Mouse (Mus musculus): ENCODE measurements around the gene Tle2.
A peak's percentile ranks its signal among the peaks of the same experiment; 100 is the strongest.

Gene Tle2

DNA sequence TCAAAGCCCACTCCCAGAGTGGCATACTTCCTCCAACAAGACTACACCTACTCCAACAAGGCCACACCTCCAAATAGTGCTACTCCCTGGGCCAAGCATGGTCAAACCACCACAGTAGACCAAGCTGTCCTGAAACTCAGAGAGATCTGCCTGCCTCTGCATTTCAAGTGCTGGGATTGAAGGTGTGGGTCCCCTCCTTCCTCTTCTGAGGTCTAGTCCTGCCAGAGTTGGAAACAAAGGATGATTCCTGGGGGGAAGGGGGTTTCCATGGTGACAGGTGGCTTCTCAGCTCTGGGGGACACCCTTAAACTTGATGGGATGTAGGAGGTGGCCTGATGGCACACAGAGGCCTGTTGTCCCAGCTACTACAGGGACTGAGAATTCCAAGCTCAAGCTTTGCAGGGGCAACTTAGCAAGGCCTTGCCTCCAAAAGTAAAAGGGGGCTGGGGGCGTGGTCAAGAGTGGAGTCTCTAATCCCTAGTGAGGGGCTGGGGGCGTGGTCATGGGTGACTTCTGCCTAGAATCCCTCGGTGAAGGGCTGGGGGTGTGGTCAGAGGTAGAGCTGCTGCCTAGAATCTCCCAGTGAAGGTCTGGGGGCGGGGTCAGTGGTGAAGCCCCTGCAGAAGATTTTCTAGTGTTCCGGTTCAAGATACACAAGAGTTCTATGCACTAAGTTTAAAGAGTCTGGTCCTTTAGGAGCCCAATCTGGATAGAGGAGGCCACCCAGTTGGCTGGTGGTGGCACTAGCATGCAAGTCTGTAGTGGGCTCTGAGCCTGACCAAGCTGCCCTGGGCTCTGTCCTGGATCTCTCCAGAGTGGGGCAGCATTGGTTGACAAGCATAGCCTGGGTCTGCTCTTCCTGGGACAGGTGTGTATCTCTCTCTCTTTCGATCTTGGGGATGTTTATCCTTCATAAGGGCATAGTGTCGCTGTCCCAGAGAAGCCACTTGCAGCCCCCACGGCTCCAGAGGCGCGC, at the start of gene Tle2:
Gene Tle2, plus strand, starts transcription at position 481 of the 976 bp plus-strand sequence.
- DNase-seq (ENCODE audit: low spot score in 2 of 2): no peak

- DNase-seq (ENCODE audit: low spot score in 2 of 2): no peak
These were observed 49.2 kb upstream of the Tle2 start for GRCm38 (mm10) chr10:81525017-81525694.

GRCm38 (mm10) chr10:81526779-81527178, 47.6 kb upstream of the Tle2 start:
- DNase-seq (ENCODE audit: low spot score in 2 of 2): peak; percentile 74 to 88

- DNase-seq (ENCODE audit: low spot score in 2 of 2): no peak
These were observed 39.5 kb upstream of the Tle2 start for GRCm38 (mm10) chr10:81534826-81535225.

- DNase-seq (ENCODE audit: low spot score in 2 of 2): no peak
These were observed 37.6 kb upstream of the Tle2 start for GRCm38 (mm10) chr10:81536734-81537133.

DNA sequence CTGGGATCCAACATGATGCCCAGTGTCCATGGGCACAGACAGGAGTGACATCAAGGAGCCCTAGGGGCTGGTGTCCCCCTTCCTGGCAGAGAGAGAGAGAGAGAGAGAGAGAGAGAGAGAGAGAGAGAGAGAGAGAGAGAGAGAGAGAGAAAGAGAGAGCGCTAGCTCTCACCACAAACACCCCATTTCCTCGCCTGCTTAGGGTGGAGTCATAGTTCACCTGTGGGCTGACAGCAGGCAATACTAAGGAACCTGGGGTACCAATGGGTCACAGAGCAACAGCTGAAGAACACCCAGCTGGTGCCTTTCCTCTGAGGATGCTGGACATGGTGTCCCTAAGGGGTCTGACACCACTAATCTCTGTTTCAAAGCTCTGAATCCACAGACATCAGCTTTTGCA, 36.9 kb upstream of the Tle2 start:
- DNase-seq (ENCODE audit: low spot score in 2 of 2): no peak

- no peak for DNase-seq (ENCODE audit: low spot score in 2 of 2)
These were observed 35.9 kb upstream of the Tle2 start for GRCm38 (mm10) chr10:81538321-81539048.

DNA sequence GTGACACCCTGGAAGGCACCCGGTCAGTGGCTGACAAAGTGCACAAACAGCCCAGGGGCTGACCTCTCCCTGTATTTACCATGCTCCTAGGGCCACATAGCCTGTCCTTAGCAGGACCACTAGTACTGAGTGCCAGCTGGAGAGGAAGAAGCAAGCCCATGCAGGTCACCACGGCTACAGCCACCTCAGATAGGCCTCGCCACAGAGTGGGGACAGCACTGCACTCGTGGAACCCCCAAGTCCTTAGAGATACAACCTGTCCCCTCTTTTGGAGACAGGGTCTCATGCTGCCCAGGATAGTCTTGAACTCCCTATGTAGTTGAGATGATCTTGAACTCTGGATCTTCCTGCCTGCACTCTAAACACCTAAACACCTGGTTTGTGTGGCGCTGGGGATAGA, 33.0 kb upstream of the Tle2 start:
- no peak for DNase-seq (ENCODE audit: low spot score in 2 of 2)

DNA sequence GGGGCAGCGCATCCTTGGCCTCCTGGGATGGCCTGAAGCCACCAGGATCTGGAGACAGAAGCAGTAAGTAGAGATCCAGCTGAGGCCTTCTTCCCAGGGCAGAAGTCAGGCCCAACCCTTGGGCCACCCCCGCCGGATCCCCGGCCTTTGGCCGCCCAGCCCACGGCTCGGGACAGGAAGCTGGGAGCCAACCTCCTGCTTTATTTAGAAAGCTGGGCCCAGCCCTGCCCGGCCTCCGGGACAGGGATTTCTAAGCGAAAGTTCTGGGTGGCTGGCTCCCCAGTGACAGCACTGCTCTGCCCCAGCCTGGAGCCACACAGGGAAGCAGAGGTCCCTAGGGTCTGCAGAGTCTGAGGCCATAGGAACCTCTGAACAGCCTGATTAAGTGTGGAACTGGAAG, 32.6 kb upstream of the Tle2 start:
- DNase-seq (ENCODE audit: low spot score in 2 of 2): no peak

- DNase-seq (ENCODE audit: low spot score in 2 of 2): no peak
These were observed 31.5 kb upstream of the Tle2 start for GRCm38 (mm10) chr10:81542727-81543460.

- no peak for DNase-seq (ENCODE audit: low spot score in 2 of 2)
These were observed 30.7 kb upstream of the Tle2 start for GRCm38 (mm10) chr10:81543633-81544032.

DNA sequence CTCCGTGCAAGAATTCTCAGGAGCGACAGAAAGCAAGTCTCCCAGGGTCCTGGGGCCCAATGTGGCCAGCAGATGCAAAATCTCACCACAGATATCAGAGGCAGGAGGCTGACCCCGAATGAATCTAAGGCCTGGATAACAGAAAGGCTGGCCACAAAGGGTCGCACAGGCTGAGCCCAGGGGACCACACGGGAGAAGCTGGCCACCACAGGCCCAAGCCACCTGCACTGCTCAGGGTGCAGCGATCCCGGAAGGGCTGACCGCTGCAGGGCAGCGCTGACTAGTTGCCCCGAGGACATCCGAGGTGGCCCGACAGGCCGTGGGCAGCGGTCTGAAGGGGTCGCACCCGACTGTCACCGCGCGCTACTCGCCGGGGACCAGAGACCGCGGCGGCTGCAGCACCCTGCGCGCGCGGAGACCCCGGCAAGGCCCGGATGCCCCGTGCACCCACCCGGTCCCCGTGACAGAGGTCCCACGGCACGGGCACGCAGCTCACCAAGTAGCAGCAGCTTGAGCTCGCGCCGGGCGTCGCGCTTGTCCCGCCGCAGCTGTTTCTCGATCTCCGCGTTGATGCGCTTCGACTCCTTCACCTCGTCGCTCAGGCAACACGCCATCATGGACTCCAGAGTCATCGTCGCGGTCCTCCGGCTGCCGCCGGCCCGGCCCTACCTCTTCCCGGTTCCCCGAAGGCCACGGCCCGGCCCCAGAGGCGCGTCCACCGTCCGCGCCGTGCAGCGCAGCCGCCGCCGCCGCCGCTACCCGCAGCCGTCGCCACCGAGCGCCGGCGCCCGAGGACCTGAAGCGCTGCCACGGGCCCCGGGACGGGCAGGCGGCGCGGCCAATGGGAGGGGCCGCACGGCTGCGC, 29.8 kb upstream of the Tle2 start:
- DNase-seq (ENCODE audit: low spot score in 2 of 2): peak; percentile 60 to 67

DNA sequence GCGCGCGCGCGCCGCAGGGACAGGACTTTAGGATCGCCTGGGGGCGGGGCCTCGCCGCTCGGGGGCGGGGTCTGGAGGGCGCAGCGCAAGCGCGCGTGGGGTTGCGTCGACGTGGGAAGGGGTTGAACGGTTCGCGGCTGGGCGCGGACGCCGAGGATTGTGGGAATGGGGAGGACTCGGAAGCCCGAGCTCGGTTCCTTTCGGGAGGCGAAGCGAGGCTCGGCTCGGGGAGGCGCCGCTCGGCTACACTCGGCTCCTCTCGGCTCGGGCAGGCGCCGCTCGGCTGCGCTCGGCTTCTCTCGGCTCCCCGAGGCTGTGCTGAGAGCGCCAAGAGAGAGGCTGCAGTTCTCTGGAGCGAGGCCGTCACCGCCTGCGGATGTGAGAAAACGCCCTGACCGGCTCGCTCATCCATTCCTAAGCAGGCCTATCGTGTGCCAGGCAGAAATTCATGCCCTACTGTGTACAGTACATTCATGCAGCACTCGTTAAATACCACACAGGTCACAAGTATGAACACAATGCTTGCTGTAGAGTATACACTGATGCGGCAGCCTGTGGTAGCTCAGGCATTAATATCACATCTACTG, 29.1 kb upstream of the Tle2 start, which contains the start of gene Gna11:
Gene Gna11, minus strand, starts transcription at position 30 of the 587 bp plus-strand sequence.
- DNase-seq (ENCODE audit: low spot score in 2 of 2): peak; percentile 100

- no peak for DNase-seq (ENCODE audit: low spot score in 2 of 2)
These were observed 28.0 kb upstream of the Tle2 start for GRCm38 (mm10) chr10:81546332-81546731.

GRCm38 (mm10) chr10:81546788-81547571, 27.4 kb upstream of the Tle2 start:
- no peak for DNase-seq (ENCODE audit: low spot score in 2 of 2)

- no peak for DNase-seq (ENCODE audit: low spot score in 2 of 2)
These were observed 25.4 kb upstream of the Tle2 start for GRCm38 (mm10) chr10:81548944-81549343.

DNA sequence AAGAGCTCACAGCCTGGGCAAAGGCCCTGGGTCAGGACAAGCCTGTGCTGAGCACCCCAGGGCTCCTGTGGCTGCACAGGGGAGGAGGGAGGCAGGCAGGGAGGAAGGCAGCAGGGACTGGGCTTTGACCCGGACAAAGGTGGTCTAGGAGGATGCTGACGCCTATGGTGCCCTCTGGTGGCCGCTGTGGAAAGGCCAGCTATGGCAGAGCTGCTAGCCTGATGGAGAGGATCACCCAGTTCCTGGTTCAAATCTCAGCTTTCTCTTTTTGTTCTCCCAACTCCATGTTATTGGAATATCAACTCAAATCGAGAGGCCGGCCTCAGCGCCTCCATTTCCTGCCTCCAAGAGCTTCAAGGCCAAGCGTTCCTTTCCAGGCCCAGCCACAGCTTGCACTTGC, 24.1 kb upstream of the Tle2 start:
- peak; percentile 73 to 86 for DNase-seq (ENCODE audit: low spot score in 2 of 2)

GRCm38 (mm10) chr10:81551597-81552102, 22.7 kb upstream of the Tle2 start:
- peak; percentile 87 to 89 for DNase-seq (ENCODE audit: low spot score in 2 of 2)

GRCm38 (mm10) chr10:81553232-81553631, 21.1 kb upstream of the Tle2 start:
- DNase-seq (ENCODE audit: low spot score in 2 of 2): no peak
